Mouse (Mus musculus) C2C12 (cell line): ENCODE results near the gene Hspa12a.

Experiments used
- CEBPB ChIP-seq: IDR thresholded peaks from one replicate; pipeline ENCODE4 v1.6.1; 2011; ENCODE audit warnings: low read depth, mild to moderate bottlenecking, control low read depth, moderate library complexity
- CTCF ChIP-seq: IDR thresholded peaks from one replicate; pipeline ENCODE4 v1.5.1; 2011; ENCODE audit not compliant: control insufficient read depth, insufficient read depth, insufficient read length
- MAX ChIP-seq: IDR thresholded peaks from one replicate; pipeline ENCODE4 v1.6.1; 2011; ENCODE audit warnings: mild to moderate bottlenecking, control low read depth
- MYOD1 ChIP-seq: IDR thresholded peaks from one replicate; pipeline ENCODE4 v1.6.1; 2011; ENCODE audit warnings: low read depth; ENCODE audit not compliant: control insufficient read depth, insufficient read length
- USF1 ChIP-seq: IDR thresholded peaks from one replicate; pipeline ENCODE4 v1.6.1; 2011; ENCODE audit warnings: low read depth, mild to moderate bottlenecking, control low read depth, moderate library complexity

- no peak for TF ChIP-seq CTCF
- TF ChIP-seq USF1, result no peak
- TF ChIP-seq MAX, result no peak
- TF ChIP-seq MYOD1, result no peak
- no peak for TF ChIP-seq CEBPB
These were observed 8.8 kb upstream of the Hspa12a start for GRCm38 (mm10) chr19:58952236-58952635.
